Mouse (Mus musculus): ENCODE measurements at regions not wholly inside any gene's neighbourhood (a gene's known extent, or its start where the extent isn't known, plus 50 kb on each side); places are given as distances from the start of the nearest gene placed in this dataset.

DNA sequence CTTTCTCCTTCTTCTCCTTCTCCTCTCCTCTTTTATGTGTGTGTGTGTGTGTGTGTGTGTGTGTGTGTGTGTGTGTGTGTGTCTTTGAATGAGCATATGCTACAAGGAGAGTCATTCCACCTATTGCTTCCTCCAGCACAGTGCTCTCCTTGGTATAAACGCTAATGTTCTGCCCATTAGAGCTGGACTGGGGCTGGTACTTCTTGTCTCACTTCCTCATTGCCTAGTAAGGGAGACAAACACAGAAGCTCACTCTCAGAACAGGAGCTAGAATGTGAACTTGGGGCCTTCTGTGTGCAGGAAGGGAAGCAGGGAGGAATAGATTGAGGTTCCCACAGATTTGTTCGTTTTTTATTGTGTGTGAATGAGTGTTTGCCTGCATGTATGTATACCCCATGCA is 54.9 kb upstream of the Shb start:
- no peak for DNase-seq (ENCODE audit: low read depth)

DNA sequence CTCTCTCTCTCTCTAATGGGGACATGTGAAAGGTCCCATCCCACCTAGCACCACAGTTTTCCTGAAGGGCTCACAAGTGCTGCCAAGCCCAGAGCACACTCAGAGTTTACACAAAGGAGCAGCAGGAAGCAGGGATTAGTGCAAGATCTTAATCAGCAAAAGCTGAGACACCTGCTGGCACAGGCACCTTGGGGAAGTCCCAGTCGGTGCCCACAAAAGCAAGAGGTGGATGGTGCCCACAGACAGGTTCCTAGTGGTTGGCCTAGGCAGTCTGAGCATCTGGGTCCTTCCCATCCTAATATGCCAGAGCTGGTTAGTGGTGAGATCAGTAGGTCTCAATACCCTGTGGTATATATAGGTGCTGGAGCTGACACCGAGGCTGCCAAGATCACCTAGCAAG is 54.0 kb upstream of the Shb start:
- DNase-seq (ENCODE audit: low read depth): no peak

DNA sequence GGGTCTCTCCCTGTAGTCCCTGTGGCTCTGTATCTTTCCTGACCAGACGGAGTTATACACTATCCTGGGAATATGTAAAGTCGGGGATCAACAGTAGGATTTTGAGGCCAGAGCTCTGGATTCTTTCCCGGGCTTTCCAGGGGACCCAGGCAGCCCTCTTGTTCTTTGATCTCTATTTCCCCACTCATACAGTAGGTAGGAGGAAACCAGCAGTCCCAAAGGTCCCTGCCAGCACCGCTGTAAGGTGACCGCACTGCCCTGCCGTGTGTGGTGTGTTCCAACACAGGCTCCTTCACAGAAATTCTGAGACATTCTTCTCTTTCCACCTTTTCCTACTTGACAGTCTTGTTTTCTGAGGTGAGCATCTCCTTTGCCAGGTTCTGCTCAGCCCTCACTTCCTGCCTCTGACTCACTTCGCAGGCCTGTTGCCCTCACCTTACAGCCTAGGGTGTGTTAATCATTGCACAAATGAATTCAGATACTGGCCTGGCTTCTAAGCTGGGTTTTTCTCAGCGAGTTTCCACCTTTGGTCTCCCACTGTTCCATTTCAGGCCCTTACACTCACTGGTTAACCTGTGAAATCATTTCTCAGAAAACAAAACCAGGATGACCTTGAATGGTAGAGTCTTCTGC is 53.0 kb upstream of the Shb start:
- no peak for DNase-seq (ENCODE audit: low read depth)

DNA sequence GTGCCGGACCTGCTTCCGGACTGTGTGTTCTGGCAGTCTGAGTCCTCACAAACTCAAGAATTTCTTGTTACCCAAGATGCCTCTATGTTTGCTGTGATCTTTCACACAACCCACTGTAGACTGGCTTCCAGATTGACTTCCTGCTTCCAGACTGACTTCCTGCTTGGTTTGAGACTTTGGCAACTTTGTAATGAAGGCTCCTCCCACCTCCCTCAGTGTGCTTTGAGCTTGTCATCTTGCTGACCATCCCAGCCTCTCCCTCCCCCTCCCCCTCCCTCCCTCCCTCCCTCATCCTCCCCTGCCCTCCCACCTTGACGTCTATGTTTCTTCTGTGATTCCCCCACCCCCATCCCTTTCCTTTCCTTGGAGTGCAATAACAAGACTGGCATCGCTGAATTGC is 51.7 kb upstream of the Shb start:
- no peak for DNase-seq (ENCODE audit: low read depth)

DNA sequence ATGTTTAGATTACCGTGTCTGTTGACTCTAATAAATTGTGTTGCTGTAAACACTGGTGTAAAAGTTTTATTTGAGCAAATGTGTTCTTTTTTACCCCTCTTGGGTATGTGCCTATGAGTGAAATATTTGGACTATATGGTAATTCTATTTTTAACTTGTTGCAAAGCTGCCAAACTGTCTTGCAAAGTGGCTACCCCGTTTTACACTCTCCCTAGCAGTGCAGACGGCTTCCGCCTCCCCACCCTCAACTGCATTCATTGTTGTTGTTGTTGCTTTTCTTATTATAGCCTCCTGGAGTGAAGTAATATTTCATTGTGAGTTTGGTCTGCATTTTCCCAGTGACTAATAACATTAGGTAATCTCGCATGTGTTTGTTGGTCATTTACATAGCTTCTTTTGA is 50.2 kb upstream of the Shb start:
- DNase-seq (ENCODE audit: low read depth): no peak
